Mouse (Mus musculus) olfactory bulb, adult 2 months (tissue): ENCODE results near the gene Sema7a.

Experiments
- CTCF ChIP-seq: fragments of 200-500 bp; IDR thresholded peaks from 2 replicates; pipeline ENCODE4 v1.5.1; 2012; ENCODE audit warnings: low read depth, mild to moderate bottlenecking, low read length, moderate library complexity; ENCODE audit not compliant: insufficient read depth
- POLR2A ChIP-seq: fragments of 200-500 bp; IDR thresholded peaks from 2 replicates; pipeline ENCODE4 v1.6.1; 2012; ENCODE audit warnings: mild to moderate bottlenecking, low read depth, low read length, moderate library complexity; ENCODE audit not compliant: insufficient read depth

DNA sequence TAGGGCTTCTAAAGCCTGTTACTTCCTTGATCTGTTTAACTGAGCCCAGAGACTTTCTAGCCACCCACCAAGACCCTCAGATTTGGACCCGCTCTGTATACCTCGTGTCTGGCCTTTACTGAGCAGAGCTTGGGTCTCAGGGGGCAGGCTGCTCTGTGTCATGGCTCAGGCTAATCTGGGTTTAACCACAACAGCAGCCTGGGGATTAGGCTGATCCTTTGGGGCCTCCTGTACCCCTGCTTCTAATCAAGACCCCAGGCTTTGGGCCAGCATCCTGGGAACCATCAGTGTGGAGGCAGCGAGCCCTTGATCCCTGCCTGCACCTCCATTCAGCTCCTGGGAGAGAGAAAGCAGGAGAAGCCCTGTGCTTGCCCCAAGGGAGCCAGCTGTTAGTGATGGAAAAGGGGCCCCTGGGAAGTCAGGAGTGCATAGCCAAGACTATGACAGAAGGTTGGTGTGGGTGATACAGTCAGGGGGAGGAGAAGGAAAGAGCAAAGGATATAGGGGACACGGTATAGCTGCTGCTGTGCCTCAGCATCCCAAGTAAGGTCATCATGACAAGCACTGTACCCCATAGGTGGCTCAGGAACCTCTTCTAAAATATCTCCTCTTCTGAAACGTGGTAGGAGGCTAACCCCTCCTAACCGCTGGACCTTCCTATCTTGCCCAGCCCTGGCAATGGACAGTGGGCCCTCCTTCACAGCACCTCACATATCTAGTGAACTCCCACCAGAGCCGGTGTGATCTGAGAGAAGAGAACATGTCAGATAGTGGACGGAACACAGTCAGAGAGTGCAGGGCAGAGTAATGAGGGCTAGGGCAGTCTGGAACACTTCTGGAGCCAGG is 6.1 kb downstream of the Sema7a start:
- TF ChIP-seq POLR2A = no peak
- no peak for TF ChIP-seq CTCF
